Mouse (Mus musculus) cerebellum, adult 9-11 months (tissue): ENCODE measurements at regions not wholly inside any gene's neighbourhood (a gene's known extent, or its start where the extent isn't known, plus 50 kb on each side); places are given as distances from the start of the nearest gene placed in this dataset.

Experiments
- DNase-seq: peaks from one replicate; pipeline ENCODE4 v3.0.0; 2022

DNA sequence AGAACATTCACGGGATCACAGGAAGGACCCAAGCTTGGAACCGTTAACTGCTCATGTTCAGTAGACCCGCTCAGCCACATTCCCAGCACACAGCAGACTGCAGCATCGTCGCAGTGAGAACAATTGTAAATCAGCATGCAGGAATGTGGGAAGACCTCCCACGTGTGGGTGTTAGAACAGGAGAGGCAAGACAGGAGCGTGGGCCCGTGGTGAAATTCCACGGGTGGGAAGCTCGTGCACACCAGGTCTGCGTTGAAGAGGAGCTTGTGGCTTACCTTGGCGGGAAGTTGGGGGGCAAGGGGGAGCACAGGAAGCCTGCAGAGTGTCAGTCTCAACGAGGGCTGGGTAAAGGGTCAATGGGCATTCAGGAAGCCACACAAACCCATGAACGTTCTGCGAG lies 238.2 kb upstream of the Dio3 start:
- DNase-seq: no peak

GRCm38 (mm10) chr12:110041782-110042181 lies 237.1 kb upstream of the Dio3 start:
- no peak for DNase-seq

- DNase-seq: no peak
Observed at GRCm38 (mm10) chr12:110044266-110044665, 234.6 kb upstream of the Dio3 start.

DNA sequence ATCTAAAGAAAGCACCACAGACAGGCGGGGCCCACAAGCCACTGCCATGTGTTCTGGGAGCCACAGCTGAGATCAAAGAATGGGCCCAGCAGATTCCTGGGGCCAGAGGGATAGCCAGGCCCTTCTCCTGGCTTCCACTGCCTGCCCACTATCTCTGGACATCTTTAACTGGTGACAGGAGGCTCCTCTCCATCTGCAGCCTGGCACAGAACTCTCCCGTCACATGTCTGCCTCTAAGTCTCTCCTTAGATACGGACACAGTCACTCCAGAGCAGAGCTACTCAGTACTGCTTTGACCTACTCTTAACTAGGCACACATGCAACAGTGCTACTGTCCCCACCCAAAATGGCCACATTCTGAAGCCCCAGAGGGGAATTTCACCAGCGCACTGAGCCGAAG lies 234.1 kb upstream of the Dio3 start:
- DNase-seq: no peak

DNA sequence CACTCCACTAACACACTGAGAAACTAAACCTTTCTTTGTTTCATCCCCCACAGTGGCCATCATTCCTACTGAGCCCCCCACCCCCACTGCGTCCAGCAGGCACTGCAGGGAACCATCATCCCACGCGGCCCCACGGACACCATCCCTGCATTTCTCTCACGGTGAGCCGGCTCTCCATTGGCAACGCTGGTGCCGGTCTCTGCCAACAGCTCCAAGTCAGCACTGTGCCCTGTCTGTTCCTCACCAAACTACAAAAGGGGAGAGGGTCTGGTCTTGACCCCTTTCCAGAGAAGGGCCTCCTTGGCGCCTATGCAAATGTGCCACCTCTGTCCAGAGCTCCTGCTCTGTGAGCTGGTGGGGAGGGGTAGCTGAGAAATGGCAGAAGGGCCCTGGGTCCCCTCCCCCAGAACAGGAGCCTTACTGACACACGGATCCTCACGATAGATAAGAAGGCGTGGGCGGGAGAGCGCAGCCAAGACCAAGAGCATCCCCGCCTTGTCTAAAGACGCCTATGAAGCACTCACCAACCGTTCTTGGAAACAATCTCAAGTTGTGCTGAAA lies 233.0 kb upstream of the Dio3 start:
- DNase-seq: no peak

- no peak for DNase-seq
Observed at GRCm38 (mm10) chr12:110046613-110047012, 232.3 kb upstream of the Dio3 start.

- DNase-seq: no peak
Observed at GRCm38 (mm10) chr12:110047466-110048250, 231.2 kb upstream of the Dio3 start.

DNA sequence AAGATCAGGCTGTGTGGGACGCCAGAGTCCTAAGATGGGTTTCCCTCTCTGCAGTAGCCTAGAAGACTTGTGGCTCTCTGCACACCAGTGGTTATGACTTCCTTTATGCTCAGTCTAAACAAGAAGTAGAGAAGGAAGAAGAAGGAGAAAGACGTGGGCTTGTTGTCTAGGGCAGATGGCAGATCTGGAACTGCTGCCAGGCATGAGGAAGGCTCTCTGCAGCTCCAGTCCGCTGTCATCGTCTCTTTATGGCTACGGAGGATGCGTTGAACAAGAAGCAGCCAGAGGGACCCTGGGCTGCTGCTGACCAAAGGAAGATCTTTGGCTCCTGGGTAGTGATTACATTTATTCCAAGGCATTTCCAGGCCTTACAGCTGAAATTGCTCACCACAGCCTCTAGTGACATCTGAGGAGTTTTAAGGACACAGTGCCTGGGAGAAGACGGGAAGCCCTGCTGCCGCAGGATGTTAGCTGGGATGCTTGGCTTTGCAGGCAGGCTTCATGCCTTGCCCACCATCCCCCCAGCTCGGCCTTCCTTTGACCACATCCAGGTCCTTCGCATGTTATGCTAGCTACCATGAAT lies 229.6 kb upstream of the Dio3 start:
- DNase-seq: no peak

GRCm38 (mm10) chr12:110059321-110059720 lies 219.5 kb upstream of the Dio3 start:
- no peak for DNase-seq

- DNase-seq: no peak
Observed at GRCm38 (mm10) chr12:110061961-110062360, 216.9 kb upstream of the Dio3 start.

- DNase-seq: no peak
Observed at GRCm38 (mm10) chr12:110063013-110063412, 215.9 kb upstream of the Dio3 start.

DNA sequence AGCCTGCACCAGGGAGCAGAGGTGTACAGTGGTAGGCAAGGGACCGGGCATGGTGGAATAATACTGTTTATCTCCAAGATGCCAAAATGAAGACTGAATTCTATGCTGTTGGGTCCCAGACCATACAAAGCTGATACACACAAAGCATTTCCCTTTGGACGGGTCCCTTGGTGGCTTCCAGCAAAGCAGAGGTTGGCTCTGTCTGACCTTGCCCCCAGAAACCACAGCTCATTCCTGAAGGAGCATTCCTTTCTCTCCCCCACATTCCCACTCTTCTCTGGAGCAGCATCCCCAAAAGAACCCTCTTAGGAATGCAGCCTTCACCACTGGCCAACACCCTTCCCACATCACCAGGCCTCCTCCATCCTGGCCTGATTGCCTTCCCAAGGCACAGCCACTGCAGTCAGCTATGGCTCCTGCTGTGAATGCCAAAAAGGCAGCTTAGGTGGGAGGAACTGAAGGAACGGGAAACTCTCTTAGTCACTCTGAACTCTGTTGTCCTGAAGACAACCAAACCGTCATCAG lies 212.4 kb upstream of the Dio3 start:
- no peak for DNase-seq

DNA sequence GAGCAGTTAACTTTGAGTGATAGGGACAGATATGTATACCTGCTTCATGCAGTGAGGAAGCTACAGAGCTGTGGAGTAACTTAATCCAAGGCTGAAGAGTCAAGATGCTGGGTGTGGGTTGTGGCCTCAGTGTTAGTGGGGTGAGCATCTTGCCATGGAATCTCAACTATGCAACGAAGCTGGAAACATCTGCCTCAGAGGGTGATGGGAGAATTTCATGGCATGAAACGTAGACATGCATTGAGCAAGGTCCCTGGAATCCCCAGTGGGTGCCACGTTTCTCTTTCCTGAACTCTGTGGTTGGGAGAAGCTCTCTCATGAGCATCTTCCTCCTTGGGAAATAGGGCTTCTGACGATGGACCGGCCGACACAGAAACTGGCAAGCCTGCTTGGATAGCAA lies 208.4 kb upstream of the Dio3 start:
- DNase-seq: no peak

- no peak for DNase-seq
Observed at GRCm38 (mm10) chr12:110071823-110072222, 207.0 kb upstream of the Dio3 start.

GRCm38 (mm10) chr12:110074921-110075320 lies 203.9 kb upstream of the Dio3 start:
- no peak for DNase-seq

- no peak for DNase-seq
Observed at GRCm38 (mm10) chr12:110077211-110077884, 201.5 kb upstream of the Dio3 start.

GRCm38 (mm10) chr12:110078081-110078505 lies 200.8 kb upstream of the Dio3 start:
- no peak for DNase-seq

DNA sequence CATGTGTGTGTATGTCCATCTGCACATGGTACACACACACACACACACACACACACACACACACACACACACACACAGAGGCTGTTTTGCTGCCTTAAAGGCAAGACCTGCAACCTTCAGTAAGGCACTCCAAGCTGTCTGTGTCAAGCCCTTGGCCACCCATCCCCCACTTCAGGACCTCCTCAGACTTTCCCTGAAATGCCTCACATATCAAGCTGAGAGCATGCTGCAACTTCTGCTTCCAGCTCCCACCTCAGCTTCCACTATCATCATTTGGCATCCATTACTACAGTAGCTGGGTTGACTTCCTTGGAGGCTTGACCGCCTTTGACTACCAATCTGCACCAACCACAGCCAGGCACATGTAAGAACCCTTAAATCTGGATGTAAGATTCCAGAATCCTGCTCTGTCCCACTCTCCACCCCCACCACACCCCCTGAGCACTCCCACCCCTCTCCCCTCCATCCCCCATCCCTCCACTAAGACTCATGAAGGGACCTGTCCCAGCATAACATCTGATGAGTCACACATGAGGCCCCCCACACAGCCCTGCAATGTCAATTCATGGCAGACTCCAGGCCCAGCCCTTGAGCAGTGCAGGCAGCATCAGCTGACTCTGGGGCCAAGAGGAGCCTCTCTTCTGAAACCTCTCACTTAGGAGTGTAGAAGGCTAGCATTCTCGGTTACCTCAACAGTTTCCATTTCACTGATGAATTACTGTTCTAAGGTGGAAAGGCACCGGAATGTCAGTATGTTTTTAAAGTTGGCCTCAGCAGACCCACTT lies 196.8 kb upstream of the Dio3 start:
- DNase-seq: no peak

GRCm38 (mm10) chr12:110082921-110083320 lies 195.9 kb upstream of the Dio3 start:
- no peak for DNase-seq

DNA sequence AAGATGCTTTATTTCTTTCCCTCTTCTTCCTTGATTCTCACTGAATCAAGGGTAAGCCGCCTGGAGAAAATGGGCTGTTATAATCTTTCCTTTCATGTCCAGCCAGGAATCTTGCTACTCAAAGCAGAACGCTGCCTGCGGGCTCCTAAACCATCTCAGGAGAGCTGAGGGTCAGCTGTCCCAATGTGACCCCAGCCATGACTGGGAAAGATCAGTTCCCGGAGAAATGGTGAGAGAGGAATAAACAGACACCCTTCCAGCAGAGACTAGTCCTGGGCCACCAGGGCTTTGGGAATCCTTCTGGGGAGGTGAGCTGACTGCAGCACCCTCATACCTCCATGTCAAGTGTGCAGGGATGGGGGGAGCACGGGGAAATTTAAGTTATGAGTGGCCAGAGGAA lies 195.4 kb upstream of the Dio3 start:
- DNase-seq: no peak

DNA sequence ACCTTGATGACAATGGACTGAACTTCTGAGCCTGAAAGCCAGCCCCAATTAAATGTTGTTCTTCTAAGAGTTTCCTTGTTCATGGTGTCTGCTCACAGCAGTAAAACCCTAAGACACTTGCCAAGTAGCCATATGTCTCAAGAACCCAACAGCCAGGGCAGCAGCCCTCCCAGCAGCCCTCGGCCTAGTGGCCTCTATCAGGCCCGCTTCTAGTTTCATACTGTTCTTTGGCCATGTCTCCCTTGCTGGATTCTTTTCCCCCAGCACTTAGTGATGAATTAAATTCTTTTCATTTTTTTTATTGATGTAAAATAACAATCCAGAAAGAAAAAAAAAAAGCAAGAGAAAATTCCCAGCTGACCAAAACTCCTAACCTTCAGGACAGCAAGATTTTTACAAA lies 191.9 kb upstream of the Dio3 start:
- no peak for DNase-seq

DNA sequence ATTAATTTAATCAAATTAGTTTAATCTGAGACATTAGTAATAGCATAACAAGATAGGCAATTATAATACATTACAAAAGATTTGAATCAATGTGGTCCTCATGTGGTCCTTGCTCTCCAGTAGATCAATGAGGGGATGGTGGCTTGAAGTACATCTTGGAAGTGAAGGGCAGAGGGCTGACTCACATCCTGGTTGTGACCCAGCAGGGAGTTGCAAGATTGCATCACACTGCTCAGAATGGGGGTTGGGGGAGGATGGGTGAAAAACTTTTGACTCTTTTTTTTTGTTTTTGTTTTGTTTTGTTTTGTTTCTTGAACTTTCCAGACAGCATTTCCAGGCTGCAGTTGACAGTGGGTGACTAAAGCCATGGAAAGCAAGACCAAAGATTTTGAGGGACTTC lies 191.1 kb upstream of the Dio3 start:
- DNase-seq: no peak

DNA sequence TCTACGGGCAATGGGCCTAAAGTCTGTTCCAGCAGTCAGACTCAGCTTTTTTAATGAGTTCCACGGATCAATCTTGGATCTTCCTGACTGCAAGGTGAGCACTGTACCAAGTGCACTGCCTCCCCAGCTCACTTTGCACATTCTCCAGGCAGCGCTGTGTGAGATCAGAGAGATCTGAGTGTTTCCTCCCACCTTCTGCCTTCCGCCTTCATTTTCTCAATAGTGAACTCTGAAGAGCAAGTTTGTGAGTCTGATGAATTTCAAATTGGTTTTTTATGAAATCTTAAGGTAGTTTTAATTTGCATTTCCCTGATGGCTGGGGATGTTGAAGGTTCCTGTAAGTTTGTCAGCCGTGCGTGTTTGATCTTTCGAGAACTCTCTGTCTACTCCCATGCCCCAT lies 176.7 kb upstream of the Dio3 start:
- DNase-seq: no peak
